Mouse (Mus musculus) lung, adult 2 months (tissue): ENCODE measurements at regions not wholly inside any gene's neighbourhood (a gene's known extent, or its start where the extent isn't known, plus 50 kb on each side); places are given as distances from the start of the nearest gene placed in this dataset.

Experiments
- CTCF ChIP-seq: fragments of 200-500 bp; IDR thresholded peaks from 2 replicates; pipeline ENCODE4 v1.5.1; 2011; ENCODE audit warnings: mild to moderate bottlenecking, low read length, control low read depth; ENCODE audit not compliant: insufficient read depth
- POLR2A ChIP-seq: fragments of 200-500 bp; IDR thresholded peaks from 2 replicates; pipeline ENCODE4 v1.6.1; 2011; ENCODE audit warnings: low read depth, mild to moderate bottlenecking, control low read depth, low read length, borderline replicate concordance; ENCODE audit errors: extremely low read depth

- TF ChIP-seq CTCF, result no peak
- no peak for TF ChIP-seq POLR2A
Observed at GRCm38 (mm10) chr16:24225090-24225489, 168.2 kb upstream of the Lpp start.
